Mouse (Mus musculus) embryo, embryonic 10 days (tissue): ENCODE measurements around the gene C130032M10Rik.

Experiments
- DNase-seq: peaks from one replicate; pipeline ENCODE4 v3.0.0-alpha.2; 2015; ENCODE audit warnings: low spot score

The C130032M10Rik gene

DNA sequence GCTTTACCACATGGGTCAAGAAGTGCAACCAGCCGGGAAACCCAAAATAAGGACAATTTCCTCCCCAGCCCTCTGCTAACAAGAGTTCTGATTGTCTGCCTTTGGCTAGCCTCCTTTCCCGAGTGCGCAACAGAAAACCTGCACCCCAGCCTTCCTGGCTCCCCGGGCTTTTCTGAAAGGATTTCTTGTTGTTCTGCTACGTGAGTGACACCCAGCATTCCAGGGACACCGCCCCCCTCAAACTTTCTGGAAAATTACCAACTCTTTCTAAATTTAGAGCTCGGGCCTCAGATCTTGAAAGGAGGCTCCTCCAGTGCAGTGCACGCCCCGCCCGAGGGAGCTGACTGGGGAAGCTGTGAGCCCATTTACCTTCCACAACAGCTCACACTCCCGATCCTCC, at the start of gene C130032M10Rik:
C130032M10Rik (plus strand) TSS at position 334 of the 400 bp plus-strand sequence.
- no peak for DNase-seq

DNA sequence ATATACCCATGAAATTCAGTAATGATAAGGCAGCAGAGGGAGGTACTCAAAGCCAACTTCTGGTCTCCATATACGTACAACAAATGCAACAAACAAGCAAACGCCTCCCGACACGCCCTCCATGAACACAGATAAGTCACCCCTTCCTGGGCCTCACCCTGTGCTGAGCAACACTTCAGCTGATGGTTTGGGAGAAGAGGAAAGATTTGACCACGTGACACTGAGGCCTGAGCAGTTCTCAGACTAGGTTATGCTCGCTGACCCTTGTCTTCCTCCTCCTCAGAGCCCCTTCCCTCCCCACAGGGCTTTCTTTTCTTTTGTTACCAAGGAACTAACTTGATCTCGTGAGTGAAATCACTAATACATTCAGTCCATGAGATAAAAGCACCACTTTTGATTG, 48.6 kb upstream of the C130032M10Rik start:
- DNase-seq = no peak

- DNase-seq = no peak
Measured at GRCm38 (mm10) chr9:114468217-114468616, 47.3 kb upstream of the C130032M10Rik start.

DNA sequence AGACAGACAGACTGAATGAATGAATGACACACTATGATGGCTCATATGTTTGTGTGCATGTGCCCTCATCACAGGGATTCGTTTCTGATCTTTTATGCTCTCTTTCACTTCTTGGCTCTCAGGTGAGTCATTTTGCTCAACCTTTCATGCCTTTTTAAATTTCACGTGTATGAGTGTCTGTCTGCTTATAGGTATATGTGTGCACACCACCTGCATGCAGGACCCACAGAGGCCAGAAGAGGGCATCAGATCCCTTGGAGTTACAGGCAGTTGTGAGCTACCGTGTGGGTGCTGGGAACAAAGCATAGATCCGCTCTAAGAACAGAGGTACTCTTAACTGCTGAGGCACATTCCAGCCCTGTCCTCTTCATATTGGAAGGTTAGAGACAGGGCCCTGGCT, 46.8 kb upstream of the C130032M10Rik start:
- no peak for DNase-seq

DNA sequence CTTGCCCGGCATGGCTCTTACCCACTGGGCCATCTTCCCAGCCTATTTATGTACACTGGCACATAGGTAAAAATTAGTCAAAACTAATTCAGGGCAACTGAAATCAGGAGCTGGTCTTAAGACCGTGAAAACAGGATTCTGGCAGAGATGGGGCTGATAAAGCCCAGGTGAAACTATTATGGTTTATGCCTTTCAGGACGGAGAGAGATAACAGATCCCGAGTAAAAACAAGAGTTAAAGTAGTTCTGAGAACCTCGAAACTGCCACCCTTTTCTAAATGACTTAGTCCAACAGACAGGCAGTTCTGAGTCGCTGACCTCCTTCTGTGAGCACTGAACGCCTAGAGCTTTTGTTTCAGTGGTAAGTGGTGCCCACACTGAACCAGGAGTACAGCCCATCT, 43.6 kb upstream of the C130032M10Rik start:
- DNase-seq = no peak

- DNase-seq = no peak
Measured at GRCm38 (mm10) chr9:114477019-114477418, 38.5 kb upstream of the C130032M10Rik start.

- DNase-seq = no peak
Measured at GRCm38 (mm10) chr9:114480940-114481339, 34.6 kb upstream of the C130032M10Rik start.

GRCm38 (mm10) chr9:114484771-114485170, 30.7 kb upstream of the C130032M10Rik start:
- no peak for DNase-seq

DNA sequence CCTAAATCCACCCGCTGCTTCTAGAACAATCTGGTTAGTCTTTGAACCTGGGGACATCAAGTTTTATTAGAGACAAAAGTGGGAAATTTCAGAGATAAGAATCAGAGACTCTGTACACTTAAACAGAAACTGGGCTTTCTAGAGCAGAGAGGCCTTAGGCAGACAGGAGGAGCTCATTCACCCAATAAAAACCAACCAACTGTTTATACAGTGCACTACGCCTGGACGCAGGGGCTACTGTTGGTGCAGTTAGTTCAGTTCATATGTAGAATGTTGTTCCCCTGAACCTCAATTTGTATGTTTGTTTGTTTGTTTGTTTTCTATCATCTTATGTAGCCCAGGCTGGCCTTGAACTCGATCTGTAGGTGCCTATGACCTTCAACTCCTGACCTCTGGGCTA, 28.7 kb upstream of the C130032M10Rik start:
- no peak for DNase-seq

- no peak for DNase-seq
Measured at GRCm38 (mm10) chr9:114487481-114488258, 27.8 kb upstream of the C130032M10Rik start.

- DNase-seq = no peak
Measured at GRCm38 (mm10) chr9:114496469-114496868, 19.0 kb upstream of the C130032M10Rik start.

GRCm38 (mm10) chr9:114498218-114498617, 17.3 kb upstream of the C130032M10Rik start:
- peak; percentile 96 for DNase-seq

- peak; percentile 88 for DNase-seq
Measured at GRCm38 (mm10) chr9:114499783-114500515, 15.5 kb upstream of the C130032M10Rik start.

- DNase-seq = no peak
Measured at GRCm38 (mm10) chr9:114501111-114501510, 14.4 kb upstream of the C130032M10Rik start.

DNA sequence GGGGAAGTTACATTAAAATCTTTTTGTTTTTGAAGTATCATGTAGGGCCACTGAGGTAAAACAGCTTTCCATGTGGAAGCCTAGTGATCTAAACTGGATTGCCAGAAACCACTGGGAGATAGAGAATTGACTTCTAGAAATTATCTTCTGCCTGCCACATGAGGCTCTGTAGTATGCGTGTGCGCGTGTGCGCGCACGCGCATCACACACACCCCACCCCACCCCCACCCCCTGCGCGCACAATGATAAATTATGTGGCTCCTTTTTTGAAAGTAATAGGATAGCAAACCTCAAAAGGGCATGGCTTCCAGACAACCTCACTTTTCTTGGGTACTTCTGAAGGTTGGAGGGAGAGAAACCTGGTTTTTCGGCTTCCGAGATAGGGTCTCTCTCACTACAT, 13.6 kb upstream of the C130032M10Rik start:
- no peak for DNase-seq

- DNase-seq = no peak
Measured at GRCm38 (mm10) chr9:114502711-114503427, 12.6 kb upstream of the C130032M10Rik start.

- no peak for DNase-seq
Measured at GRCm38 (mm10) chr9:114504816-114505215, 10.7 kb upstream of the C130032M10Rik start, which contains the start of gene Ccr4. Gene Ccr4, minus strand, starts transcription at chr9:114504916.

DNA sequence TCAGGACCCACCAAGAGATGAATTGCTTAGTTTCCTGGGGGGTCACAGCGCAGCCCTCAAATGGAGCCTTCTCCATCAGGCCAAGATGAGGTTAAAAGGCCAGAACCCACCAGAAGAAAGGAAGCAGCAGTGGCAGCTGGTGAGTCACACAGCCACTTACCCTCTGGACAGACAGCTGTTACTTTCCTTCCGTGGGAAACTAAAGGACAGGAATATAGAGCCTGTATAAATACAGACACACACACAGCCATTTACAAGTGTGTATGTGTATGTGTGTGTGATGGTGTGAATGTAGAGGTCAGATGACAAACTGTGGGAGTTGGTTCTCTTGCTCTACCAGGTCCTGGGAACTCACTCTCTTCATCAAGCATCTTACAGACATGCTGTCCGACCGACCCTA, 8.9 kb upstream of the C130032M10Rik start:
- no peak for DNase-seq

GRCm38 (mm10) chr9:114507421-114507820, 8.1 kb upstream of the C130032M10Rik start:
- no peak for DNase-seq

- no peak for DNase-seq
Measured at GRCm38 (mm10) chr9:114509785-114510184, 5.7 kb upstream of the C130032M10Rik start.

DNA sequence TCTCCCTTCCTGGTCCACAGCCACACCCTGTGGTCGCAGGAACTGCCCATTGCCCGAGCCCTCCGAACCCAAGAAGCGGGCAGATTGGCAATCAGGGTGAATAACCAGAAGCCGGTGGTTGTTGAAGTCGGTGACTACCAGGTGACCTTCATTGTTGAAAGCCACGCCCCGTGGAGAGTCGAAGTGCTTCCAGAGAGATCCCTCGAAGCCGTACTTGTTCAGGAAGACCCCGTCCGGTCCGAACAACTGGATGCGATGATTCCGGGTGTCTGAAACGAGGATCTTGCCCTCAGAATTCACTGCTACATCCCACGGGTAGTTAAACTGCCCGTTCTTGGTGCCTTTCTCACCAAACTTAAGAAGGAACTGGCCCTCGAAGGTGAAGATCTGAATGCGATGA, 2.7 kb upstream of the C130032M10Rik start:
- DNase-seq = no peak

GRCm38 (mm10) chr9:114517924-114518497, 2.5 kb downstream of the C130032M10Rik start:
- no peak for DNase-seq
